Mouse (Mus musculus) heart, embryonic 16.5 days (tissue): Measurements from ENCODE around the gene Gab2. TPM values are rescaled to one million over a fixed set of nuclear protein-coding genes. Genes with fewer than 3 reads are reported as not detected.

Experiments
- ATAC-seq: fragments of 200-750 bp; cut with Nextera tagmentation; replicated peaks from 2 replicates; pipeline ENCODE4 v1.8.0; 2017; ENCODE audit warnings: moderate number of reproducible peaks; ENCODE audit not compliant: insufficient read depth, low FRiP score; ENCODE audit errors: extremely low read depth
- H3K27ac ChIP-seq: fragments of 300-500 bp; sonication (generic); 2 replicates; pipeline ENCODE4 v1.5.1; 2014; ENCODE audit warnings: mild to moderate bottlenecking, low read length, control low read depth, moderate library complexity
- H3K27me3 ChIP-seq: fragments of 300-500 bp; sonication (generic); 2 replicates; pipeline ENCODE4 v1.6.1; 2014; ENCODE audit warnings: low read length, mixed read lengths; ENCODE audit not compliant: control insufficient read depth, insufficient read depth
- H3K36me3 ChIP-seq: fragments of 300-500 bp; sonication (generic); 2 replicates; pipeline ENCODE4 v1.6.1; 2014; ENCODE audit not compliant: control insufficient read depth, insufficient read depth
- H3K4me1 ChIP-seq: fragments of 300-500 bp; sonication (generic); 2 replicates; pipeline ENCODE4 v1.6.1; 2014; ENCODE audit warnings: low read length, mixed read lengths; ENCODE audit not compliant: control insufficient read depth, insufficient read depth
- H3K4me2 ChIP-seq: fragments of 300-500 bp; sonication (generic); 2 replicates; pipeline ENCODE4 v1.6.1; 2014; ENCODE audit warnings: low read depth, mild to moderate bottlenecking, control low read depth, low read length
- H3K4me3 ChIP-seq: fragments of 300-500 bp; sonication (generic); 2 replicates; pipeline ENCODE4 v1.5.1; 2014; ENCODE audit warnings: mild to moderate bottlenecking, control low read depth, low read length
- H3K9ac ChIP-seq: fragments of 300-500 bp; sonication (generic); 2 replicates; pipeline ENCODE4 v1.6.1; 2014; ENCODE audit warnings: low read length, control low read depth
- H3K9me3 ChIP-seq: fragments of 300-500 bp; sonication (generic); replicated peaks from 2 replicates; pipeline ENCODE4 v1.6.1; 2016; ENCODE audit warnings: low read length; ENCODE audit not compliant: control insufficient read depth
- WGBS: fragments of 180-500 bp; shearing (Covaris S2); extraction: QIAGEN DNeasy Blood & Tissue Kit; methylation state at CpG from one replicate; pipeline ENCODE4 v1.1.7; 2014; 5-methylcytosine and 5-hydroxymethylcytosine counted together
- polyA plus RNA-seq: library from polyadenylated mRNA; unstranded; fragments of >200 nt; fragmentation: Nextera tagmentation; extraction: Ambion mirVana; gene quantifications from 2 replicates; pipeline ENCODE4 v1.2.1, GENCODE M21; 2015

Gene Gab2
- polyA plus RNA-seq, 1 experiment from 2014 or later: 6.6 TPM

DNA sequence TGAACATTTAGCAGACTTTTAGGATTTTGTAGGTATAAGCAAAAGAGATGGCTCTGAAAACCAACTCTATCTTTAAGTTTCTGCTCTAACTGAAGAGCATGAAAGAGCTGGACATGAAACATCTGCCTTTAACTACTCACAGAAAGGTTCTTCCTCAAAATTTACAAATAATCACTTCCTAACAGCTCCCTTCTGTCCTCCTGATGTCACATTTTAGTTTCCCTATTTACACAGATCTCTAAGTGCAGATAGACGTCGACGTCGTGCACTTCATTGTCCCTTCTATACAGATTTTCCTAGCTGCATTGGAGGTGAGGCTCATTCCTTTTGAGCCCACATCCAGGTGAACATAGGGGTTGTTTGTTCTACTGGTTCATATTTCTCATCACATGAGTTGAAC lies 90.3 kb downstream of the Gab2 start:
- Histone ChIP-seq H3K4me2 (peak overlapping the region; percentile 20; the same call in 1 of the 2 replicates), H3K27me3 (no peaks in the 10 kb centered on the region), H3K9me3 (no peaks in the 10 kb centered on the region), H3K27ac (peak overlapping the region; percentile 71), H3K4me3 (no peak overlapping the region), H3K9ac (peak overlapping the region; percentile 12; the same call in 1 of the 2 replicates), H3K36me3 (no peaks in the 10 kb centered on the region), H3K4me1 (peaks cover 16% of the 10 kb centered on the region)
- ATAC-seq: no peak
- 44% methylated on average over 4 of the region's 4 CpGs for WGBS

DNA sequence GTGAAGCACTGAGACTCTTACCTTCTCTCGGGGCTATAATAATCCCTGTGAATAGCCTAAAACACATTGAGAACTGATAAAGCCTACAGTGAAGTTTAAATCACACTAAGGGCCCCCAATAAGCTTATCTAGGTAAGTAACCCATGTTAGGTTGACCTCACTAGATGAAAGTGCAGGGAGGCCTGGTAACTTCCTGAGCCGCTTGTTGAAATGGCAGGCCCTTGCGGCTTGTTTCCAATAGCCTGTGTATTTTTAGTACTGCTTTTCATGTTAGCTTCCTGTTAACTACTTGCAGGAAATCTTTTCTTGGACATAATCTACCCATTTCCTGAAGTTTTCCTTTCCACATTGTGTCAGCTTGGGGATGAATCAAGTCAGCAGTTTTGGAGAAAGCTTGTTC lies 90.7 kb downstream of the Gab2 start:
- Histone ChIP-seq H3K27ac (peak overlapping the region; percentile 71), H3K9me3 (no peaks in the 10 kb centered on the region), H3K4me1 (peaks cover 16% of the 10 kb centered on the region), H3K4me3 (no peak overlapping the region), H3K36me3 (no peaks in the 10 kb centered on the region), H3K4me2 (peak overlapping the region; percentile 20; the same call in 1 of the 2 replicates), H3K9ac (peak overlapping the region; percentile 12; the same call in 1 of the 2 replicates), H3K27me3 (no peaks in the 10 kb centered on the region)
- 16% methylated on average over 3 of the region's 3 CpGs for WGBS
- no peak for ATAC-seq

DNA sequence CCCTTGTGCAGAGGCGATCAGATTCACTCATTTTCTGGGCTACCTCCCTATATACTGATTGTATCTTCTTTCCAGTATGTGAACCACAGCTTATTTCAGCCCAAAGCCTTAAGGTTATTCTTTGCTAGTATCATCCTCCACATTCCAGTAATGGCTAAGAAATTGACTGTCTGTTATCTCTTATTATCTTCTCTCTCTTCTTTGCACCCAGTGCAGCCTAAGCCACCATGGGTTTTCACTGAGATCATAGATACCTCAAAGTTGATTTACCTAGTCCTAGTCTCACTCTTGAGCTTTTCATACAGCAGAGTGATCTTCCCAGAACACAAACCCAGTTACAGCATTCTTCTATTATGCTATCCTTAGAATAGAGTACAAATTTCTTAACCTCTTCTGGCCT lies 100.5 kb downstream of the Gab2 start:
- Histone ChIP-seq H3K4me1 (peaks cover 10% of the 10 kb centered on the region), H3K27ac (no peak overlapping the region), H3K27me3 (no peaks in the 10 kb centered on the region), H3K36me3 (no peaks in the 10 kb centered on the region), H3K9ac (no peak overlapping the region), H3K4me3 (no peak overlapping the region), H3K4me2 (no peak overlapping the region), H3K9me3 (no peaks in the 10 kb centered on the region)
- 77% methylated on average over 1 of the region's 1 CpGs for WGBS
- no peak for ATAC-seq

DNA sequence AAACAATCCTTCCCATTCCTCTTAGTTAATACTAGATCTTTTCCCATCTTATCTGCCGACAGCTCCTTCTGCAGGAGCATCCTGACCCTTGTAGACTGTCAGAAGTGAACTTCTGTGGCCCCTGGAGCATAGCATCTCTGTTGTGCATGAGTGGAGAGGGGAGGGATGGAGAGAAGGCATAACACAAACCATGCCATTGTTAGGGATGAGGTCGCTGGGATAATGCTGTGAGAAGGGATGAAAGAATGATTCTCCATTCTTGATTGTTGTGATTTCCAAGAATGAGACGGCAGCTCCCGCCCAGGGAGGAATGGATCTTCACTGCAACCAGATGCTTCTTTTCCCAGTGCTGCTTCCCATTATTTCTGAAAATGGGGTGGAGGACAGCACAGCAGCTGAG lies 102.0 kb downstream of the Gab2 start:
- Histone ChIP-seq H3K36me3 (no peaks in the 10 kb centered on the region), H3K4me1 (peaks cover 10% of the 10 kb centered on the region), H3K27ac (no peak overlapping the region; the same call in 1 of the 2 replicates), H3K4me3 (no peak overlapping the region), H3K4me2 (no peak overlapping the region), H3K27me3 (no peaks in the 10 kb centered on the region), H3K9ac (no peak overlapping the region), H3K9me3 (no peaks in the 10 kb centered on the region)
- no peak for ATAC-seq
- 55% methylated on average over 4 of the region's 4 CpGs for WGBS

DNA sequence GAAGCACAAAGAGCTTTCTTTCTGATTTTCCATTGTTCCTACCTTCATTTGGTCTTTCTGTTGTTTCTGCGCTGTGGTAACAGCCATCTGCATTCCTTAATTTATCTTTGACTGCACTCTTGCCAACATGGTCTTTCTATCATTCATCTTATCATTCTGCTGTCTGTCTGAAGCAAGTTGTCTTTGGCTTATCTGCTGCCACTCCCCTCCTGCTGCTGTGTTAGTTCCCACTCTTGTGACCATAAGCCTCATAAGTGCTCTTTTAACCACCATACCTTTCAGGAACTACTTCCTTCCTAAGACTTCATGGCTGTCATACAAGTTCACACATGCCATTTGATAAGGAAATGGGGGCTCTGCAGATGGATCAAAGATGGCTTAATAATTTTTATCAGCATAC lies 102.6 kb downstream of the Gab2 start:
- 33% methylated on average over 1 of the region's 1 CpGs for WGBS
- H3K27me3 ChIP-seq: no peaks in the 10 kb centered on the region
- no peak for ATAC-seq
- peaks cover 10% of the 10 kb centered on the region for H3K4me1 ChIP-seq
- no peak overlapping the region for H3K4me3 ChIP-seq
- no peak overlapping the region for H3K4me2 ChIP-seq
- no peak overlapping the region for H3K9ac ChIP-seq
- H3K9me3 ChIP-seq: no peaks in the 10 kb centered on the region
- no peaks in the 10 kb centered on the region for H3K36me3 ChIP-seq
- H3K27ac ChIP-seq: no peak overlapping the region

DNA sequence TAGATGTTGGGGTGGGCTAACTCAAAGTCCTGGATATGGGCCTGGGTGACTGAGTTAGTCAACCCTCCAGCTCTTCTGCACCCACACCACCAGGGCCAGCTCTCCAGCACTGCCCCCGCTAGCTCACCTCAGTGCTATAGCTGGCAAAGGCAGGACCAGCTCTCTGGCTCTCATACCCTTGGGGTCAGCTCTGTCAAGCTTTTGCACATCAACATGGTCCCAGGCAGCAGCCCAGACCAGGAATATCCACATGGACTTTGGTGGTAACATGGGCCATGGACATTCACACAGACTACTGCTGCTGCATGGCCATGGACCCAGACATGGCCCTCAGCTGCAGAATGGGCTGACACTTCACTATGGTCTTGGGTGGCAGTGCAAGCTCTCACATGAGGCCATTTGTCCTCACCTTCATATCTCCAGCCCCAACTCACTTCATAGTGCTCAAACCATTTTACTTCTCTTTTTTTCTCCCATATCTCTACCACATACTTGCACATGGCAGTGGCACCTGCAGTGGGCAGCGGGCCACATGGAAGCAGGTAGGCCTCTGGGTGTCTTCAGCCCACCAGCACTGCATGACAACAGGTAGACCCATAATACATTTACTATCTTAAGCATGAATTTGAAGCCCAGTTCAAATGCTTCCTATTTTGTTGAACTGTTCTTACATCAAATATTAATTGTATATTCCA lies 106.1 kb downstream of the Gab2 start:
- H3K4me2 ChIP-seq: no peak overlapping the region
- H3K36me3 ChIP-seq: no peaks in the 10 kb centered on the region
- ATAC-seq: no peak
- H3K4me1 ChIP-seq: peaks cover 13% of the 10 kb centered on the region
- no peaks in the 10 kb centered on the region for H3K9me3 ChIP-seq
- H3K4me3 ChIP-seq: no peak overlapping the region
- no peak overlapping the region for H3K9ac ChIP-seq
- no peak overlapping the region for H3K27ac ChIP-seq
- H3K27me3 ChIP-seq: no peaks in the 10 kb centered on the region
- 100% methylated on average over 2 of the region's 2 CpGs for WGBS

DNA sequence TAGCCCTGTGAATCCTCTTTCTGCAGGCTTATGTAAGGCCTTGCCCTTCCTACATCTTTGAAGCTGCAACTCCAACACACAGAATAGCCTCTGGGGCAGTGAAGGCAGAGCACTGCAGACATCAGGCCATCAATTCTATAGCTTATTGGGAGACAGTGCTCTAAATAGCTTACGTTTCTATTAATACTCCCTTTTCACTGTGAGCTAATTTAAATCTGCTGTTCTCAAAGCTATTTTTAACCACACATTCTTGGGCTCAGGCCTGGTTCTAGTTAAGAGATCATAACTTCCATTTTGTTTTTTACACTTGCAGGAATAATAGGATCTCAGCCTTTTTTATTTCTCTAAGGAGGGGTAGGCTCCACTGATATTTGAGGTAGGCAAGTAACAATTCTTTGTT lies 107.7 kb downstream of the Gab2 start:
- H3K36me3 ChIP-seq: no peaks in the 10 kb centered on the region
- ATAC-seq: peak; percentile 52; the same call in 1 of the 2 replicates
- peaks cover 4% of the 10 kb centered on the region for H3K4me1 ChIP-seq
- H3K27me3 ChIP-seq: no peaks in the 10 kb centered on the region
- no peak overlapping the region for H3K4me3 ChIP-seq
- no peak overlapping the region for H3K9ac ChIP-seq
- no peaks in the 10 kb centered on the region for H3K9me3 ChIP-seq
- WGBS: 26% methylated on average over 1 of the region's 1 CpGs
- 0 out of 2 replicates have a peak overlapping the region, but pooled peaks have one; percentile 19 for H3K27ac ChIP-seq
- no peak overlapping the region for H3K4me2 ChIP-seq

DNA sequence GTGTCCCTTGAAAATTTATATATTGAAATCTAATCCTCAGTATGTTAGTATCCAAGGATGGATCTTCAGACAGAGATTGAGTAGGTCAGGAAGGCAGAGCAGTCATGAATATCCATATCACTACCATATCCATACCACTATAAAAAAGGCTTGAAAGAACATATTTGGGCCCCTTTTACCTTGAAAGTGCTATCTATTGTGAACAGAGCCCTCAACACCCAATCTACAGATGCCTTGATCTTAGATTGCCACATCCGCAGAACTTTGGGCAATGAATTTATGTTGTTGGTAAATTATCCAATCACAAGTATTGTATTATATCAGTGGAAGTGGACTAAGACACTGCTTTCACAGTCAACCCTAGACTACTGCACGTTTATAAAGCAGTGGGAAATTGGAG lies 122.5 kb downstream of the Gab2 start:
- H3K9ac ChIP-seq: no peak overlapping the region
- no peak for ATAC-seq
- H3K27ac ChIP-seq: no peak overlapping the region
- 77% methylated on average over 2 of the region's 2 CpGs for WGBS
- no peaks in the 10 kb centered on the region for H3K9me3 ChIP-seq
- no peaks in the 10 kb centered on the region for H3K27me3 ChIP-seq
- H3K4me3 ChIP-seq: no peak overlapping the region
- no peaks in the 10 kb centered on the region for H3K36me3 ChIP-seq
- H3K4me2 ChIP-seq: no peak overlapping the region
- peaks cover 13% of the 10 kb centered on the region for H3K4me1 ChIP-seq

DNA sequence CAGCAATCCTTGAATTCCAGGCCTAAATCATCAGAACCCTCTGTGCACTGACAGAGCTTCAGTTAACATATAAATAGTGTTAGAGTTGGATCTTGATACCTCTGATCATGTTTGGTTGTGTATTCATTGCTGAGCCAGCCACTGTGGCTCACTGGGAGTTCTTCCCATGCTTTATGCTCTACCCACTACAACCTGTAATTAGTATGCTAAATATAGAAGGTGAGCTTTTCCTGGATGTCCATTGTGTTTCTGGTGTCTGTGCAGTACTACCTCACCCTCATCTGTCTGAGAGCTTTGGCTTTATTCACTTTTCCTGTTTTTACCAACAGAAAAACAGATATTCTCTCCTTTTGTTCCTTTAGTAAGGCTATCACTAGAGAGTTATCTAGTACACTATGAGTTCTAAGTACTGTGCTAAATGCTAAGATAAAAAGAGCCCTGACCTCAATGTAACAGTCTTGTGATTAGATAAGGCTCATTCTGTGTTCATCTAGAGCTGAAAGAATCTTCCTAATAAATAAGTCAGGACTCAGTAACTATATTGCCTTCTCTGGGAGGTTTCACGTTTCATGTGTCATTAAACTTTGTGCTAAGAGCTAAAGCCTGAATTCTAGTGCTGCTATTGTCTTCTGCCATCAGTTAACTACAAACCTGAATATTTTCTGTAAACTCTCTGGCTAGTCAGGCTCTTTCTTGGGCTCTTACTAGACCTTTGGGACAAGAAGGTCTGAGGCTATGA lies 127.6 kb downstream of the Gab2 start:
- Histone ChIP-seq H3K4me2 (no peak overlapping the region), H3K27ac (no peak overlapping the region)

More for the DNA sequence above, 127.6 kb downstream of the Gab2 start:
- Histone ChIP-seq H3K9ac (no peak overlapping the region), H3K36me3 (no peaks in the 10 kb centered on the region), H3K4me1 (peaks cover 23% of the 10 kb centered on the region), H3K27me3 (no peaks in the 10 kb centered on the region), H3K9me3 (no peaks in the 10 kb centered on the region), H3K4me3 (no peak overlapping the region)
- peak; percentile 69; the same call in 1 of the 2 replicates for ATAC-seq
- WGBS: 45% methylated on average over 1 of the region's 1 CpGs
